Mouse (Mus musculus) bone marrow macrophage, adult 2 months (primary cell): ENCODE data around the gene Umps.

Source experiments
- CTCF ChIP-seq: IDR thresholded peaks from 2 replicates; pipeline ENCODE4 v1.5.1; 2012; ENCODE audit warnings: low read depth, mild to moderate bottlenecking, low read length, moderate library complexity
- POLR2A ChIP-seq: IDR thresholded peaks from 2 replicates; pipeline ENCODE4 v1.6.1; 2012; ENCODE audit warnings: mild to moderate bottlenecking, low read depth, low read length, borderline replicate concordance

GRCm38 (mm10) chr16:33943388-33943787, 23.4 kb downstream of the Umps start:
- TF ChIP-seq POLR2A: no peak
- no peak for TF ChIP-seq CTCF
